Mouse (Mus musculus) hindbrain, embryonic 10.5 days (tissue): Measurements from ENCODE around the gene Car6. TPM values are rescaled to one million over a fixed set of nuclear protein-coding genes. Genes with fewer than 3 reads are reported as not detected.
A peak's percentile ranks its signal among the peaks of the same experiment; 100 is the strongest.

Experiments
- DNase-seq: peaks from one replicate; pipeline ENCODE4 v3.0.0-alpha.2; 2017; ENCODE audit warnings: low spot score
- H3K27ac ChIP-seq: fragments of 300-500 bp; sonication (generic); 2 replicates; pipeline ENCODE4 v1.5.1; 2016; ENCODE audit warnings: mild to moderate bottlenecking, moderate library complexity
- H3K27me3 ChIP-seq: fragments of 300-500 bp; sonication (generic); 2 replicates; pipeline ENCODE4 v1.6.1; 2016; ENCODE audit warnings: mild to moderate bottlenecking; ENCODE audit not compliant: poor library complexity, insufficient read depth, severe bottlenecking
- H3K36me3 ChIP-seq: fragments of 300-500 bp; sonication (generic); 2 replicates; pipeline ENCODE4 v1.6.1; 2016; ENCODE audit warnings: mild to moderate bottlenecking, moderate library complexity
- H3K4me1 ChIP-seq: fragments of 300-500 bp; sonication (generic); replicated peaks from 2 replicates; pipeline ENCODE4 v1.6.1; 2016; ENCODE audit warnings: mild to moderate bottlenecking
- H3K4me3 ChIP-seq: fragments of 300-500 bp; sonication (generic); 2 replicates; pipeline ENCODE4 v1.5.1; 2016; ENCODE audit warnings: mild to moderate bottlenecking, moderate library complexity
- H3K9me3 ChIP-seq: fragments of 300-500 bp; sonication (generic); 2 replicates; pipeline ENCODE4 v1.6.1; 2016; ENCODE audit warnings: mild to moderate bottlenecking, moderate library complexity
- WGBS: fragments of 180-500 bp; shearing (Covaris S2); methylation state at CpG from one replicate; pipeline ENCODE4 v1.1.7; 2016; 5-methylcytosine and 5-hydroxymethylcytosine counted together
- polyA plus RNA-seq: library from polyadenylated mRNA; unstranded; fragments of >200 nt; fragmentation: Nextera tagmentation; extraction: Ambion mirVana; gene quantifications from 2 replicates; pipeline ENCODE4 v1.2.1, GENCODE M21; 2016

Car6 gene
- polyA plus RNA-seq, 1 experiment from 2014 or later, result 0.14 TPM

DNA sequence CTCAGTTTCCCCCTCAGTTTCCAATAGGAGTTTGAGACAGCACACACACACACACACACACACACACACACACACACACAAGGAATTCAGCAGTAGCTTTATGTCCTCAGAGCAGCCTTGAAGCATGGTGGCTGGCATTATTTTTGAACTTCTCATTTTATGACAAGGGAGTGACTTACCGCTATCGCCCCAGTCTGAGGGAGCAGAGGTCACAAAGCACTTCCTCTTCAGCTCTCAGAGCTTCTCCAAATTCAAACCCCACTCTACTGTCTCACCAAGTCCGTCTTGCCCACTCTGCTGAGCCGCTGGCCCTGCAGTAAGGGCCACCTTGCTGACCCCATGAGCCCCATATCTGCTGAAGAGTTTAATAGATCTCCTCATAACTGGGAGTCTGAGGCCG lies 1.6 kb upstream of the Car6 start:
- Histone ChIP-seq H3K4me3 (no peak overlapping the region), H3K27ac (no peak overlapping the region), H3K36me3 (no peaks in the 10 kb centered on the region), H3K9me3 (no peaks in the 10 kb centered on the region), H3K27me3 (no peaks in the 10 kb centered on the region), H3K4me1 (peaks cover 19% of the 10 kb centered on the region)
- 83% methylated on average over 5 of the region's 5 CpGs for WGBS
- DNase-seq, result no peak

DNA sequence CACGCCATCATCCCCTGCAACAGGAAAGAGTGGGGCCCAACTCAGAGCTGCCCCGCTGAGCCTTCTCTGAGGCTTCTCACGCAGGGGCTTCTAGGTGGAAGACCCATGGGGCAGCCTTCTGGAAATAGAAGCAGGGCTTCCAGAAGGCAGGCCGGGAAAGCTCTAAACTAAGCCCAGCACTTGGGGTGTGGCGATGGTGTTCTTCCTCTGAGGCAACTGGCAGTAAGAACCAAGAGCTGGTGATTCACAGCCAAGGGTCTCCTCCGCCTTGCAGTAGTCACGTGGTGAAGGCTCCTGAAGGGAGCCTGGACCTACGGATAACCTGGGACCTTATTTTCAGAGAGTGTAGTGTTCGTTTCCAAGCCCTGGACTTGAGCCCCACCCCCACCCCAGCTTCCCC lies 2.9 kb downstream of the Car6 start:
- H3K4me1 ChIP-seq, result peaks cover 6% of the 10 kb centered on the region; the same call in 1 of the 2 replicates
- H3K27me3 ChIP-seq, result no peaks in the 10 kb centered on the region
- no peaks in the 10 kb centered on the region for H3K9me3 ChIP-seq
- no peak for DNase-seq
- no peaks in the 10 kb centered on the region for H3K36me3 ChIP-seq
- WGBS, result 78% methylated on average over 9 of the region's 9 CpGs
- no peak overlapping the region for H3K4me3 ChIP-seq
- no peak overlapping the region for H3K27ac ChIP-seq

DNA sequence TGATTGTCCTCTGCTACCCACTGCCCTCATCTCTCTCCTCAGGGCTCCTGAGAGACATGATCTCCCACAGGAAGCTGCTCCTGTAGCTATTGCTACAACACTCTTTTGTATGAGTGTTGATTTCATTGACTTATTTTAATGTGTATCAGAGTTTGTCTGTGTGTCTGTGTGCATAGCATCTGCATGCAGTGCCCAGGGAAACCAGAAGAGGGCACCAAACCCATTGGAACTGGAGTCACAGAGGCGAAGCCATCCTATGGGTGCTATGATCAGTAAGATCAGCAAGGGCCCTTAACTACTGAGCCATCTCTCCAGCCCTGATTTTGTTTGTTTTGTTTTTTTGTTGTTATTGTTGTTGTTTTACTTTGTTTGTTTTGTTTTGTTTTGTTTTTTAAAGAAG lies 7.2 kb downstream of the Car6 start:
- peak; percentile 61 for DNase-seq
- no peaks in the 10 kb centered on the region for H3K36me3 ChIP-seq
- H3K4me3 ChIP-seq, result no peak overlapping the region
- no peaks in the 10 kb centered on the region for H3K27me3 ChIP-seq
- H3K4me1 ChIP-seq, result 0 out of 2 replicates have a peak, but pooled peaks cover 4% of the 10 kb centered on the region
- no peaks in the 10 kb centered on the region for H3K9me3 ChIP-seq
- no peak overlapping the region for H3K27ac ChIP-seq
- whole genome bisulfite sequencing, result 46% methylated on average over 1 of the region's 1 CpGs

DNA sequence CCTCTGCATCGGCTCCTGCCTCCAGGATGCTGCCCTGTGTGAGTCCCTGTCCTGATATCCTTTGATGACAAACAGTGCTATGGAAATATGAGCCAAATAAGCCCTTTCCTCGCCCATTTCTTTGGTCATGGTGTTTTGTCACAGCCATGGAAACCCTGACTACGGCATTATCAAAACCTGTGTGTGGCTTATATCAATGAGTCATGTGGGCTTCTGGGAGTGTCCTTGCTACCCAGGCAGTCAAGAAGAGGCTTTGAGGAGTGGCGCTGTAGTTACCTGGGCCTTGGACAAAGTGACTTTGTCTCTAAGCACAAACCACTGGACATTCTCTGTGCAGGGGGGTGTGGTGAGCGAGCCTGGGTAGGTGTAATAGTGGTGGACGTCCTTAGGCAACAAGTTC lies 8.9 kb downstream of the Car6 start:
- H3K9me3 ChIP-seq, result no peaks in the 10 kb centered on the region
- no peak for DNase-seq
- H3K4me1 ChIP-seq, result peaks cover 10% of the 10 kb centered on the region; the same call in 1 of the 2 replicates
- H3K4me3 ChIP-seq, result no peak overlapping the region
- H3K27me3 ChIP-seq, result no peaks in the 10 kb centered on the region
- H3K27ac ChIP-seq, result no peak overlapping the region
- H3K36me3 ChIP-seq, result no peaks in the 10 kb centered on the region
- WGBS, result 83% methylated on average over 6 of the region's 6 CpGs

DNA sequence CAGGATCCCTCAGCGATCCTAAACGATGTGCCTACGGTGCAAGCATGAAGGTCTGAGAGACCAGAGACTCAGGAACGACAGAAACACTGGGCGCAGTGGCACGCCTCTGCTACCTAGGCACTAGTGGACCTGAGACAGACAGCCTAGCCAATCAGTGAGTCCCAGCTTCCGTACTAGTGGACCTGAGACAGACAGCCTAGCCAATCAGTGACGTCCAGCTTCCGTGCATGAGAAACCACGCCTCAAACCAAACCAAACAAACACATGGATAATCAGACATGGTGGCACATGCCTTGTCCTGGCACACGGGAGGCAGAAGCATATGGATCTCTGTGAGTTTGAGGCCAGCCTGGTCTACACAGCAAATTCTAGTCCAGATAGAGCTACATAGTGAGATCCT lies 12.9 kb downstream of the Car6 start:
- WGBS, result 50% methylated on average over 11 of the region's 11 CpGs
- DNase-seq, result no peak
- no peaks in the 10 kb centered on the region for H3K27me3 ChIP-seq
- H3K4me1 ChIP-seq, result peaks cover 10% of the 10 kb centered on the region; the same call in 1 of the 2 replicates
- no peak overlapping the region for H3K27ac ChIP-seq
- no peaks in the 10 kb centered on the region for H3K36me3 ChIP-seq
- no peaks in the 10 kb centered on the region for H3K9me3 ChIP-seq
- H3K4me3 ChIP-seq, result no peak overlapping the region

DNA sequence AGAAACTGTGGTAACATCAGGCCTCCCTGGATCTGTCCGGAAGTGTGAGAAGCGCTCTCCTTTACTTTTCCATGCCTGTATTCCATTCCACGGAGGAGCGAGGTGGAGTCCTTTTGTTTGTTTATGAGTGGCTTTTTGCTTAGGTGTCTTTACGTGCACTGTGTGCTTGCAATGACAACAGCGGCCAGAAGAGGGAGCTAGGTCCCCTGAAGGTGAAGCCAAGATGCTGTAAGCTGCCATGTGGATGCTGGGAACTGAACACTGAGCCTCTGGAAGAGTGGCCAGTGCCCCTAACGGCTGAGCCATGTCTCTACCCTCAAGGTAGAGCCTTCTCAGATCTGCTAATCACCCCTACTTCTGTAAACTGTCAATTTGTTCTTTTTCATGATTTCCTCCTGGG lies 19.8 kb downstream of the Car6 start:
- Histone ChIP-seq H3K27ac (no peak overlapping the region), H3K9me3 (0 out of 2 replicates have a peak, but pooled peaks cover 6% of the 10 kb centered on the region), H3K4me3 (no peak overlapping the region), H3K36me3 (no peaks in the 10 kb centered on the region), H3K27me3 (no peaks in the 10 kb centered on the region), H3K4me1 (peaks cover 6% of the 10 kb centered on the region)
- DNase-seq, result no peak
- WGBS, result 90% methylated on average over 7 of the region's 7 CpGs

DNA sequence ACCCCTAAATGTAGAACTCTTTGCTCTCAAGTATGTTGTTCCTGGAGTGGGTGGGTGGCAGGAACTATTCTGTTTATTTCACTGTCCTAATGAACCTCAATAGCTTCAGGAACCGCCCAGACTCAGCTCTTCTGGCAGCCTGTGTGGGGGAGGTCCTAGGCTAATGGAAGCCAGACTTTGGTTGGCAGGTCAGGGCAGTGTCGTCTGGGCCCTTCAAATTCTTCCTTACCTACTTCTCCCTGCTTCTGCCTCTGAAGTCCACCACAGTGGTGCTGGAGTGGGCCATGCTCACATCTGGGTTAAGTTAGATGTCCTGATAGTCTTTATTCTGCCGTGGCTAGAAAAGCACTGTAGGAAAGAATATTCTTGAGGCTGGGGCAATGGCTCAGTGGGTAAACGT lies 23.0 kb downstream of the Car6 start:
- no peaks in the 10 kb centered on the region for H3K36me3 ChIP-seq
- peak; percentile 26 for DNase-seq
- no peak overlapping the region for H3K4me3 ChIP-seq
- H3K9me3 ChIP-seq, result 0 out of 2 replicates have a peak, but pooled peaks cover 6% of the 10 kb centered on the region
- H3K27ac ChIP-seq, result no peak overlapping the region
- WGBS, result 60% methylated on average over 4 of the region's 4 CpGs
- peaks cover 6% of the 10 kb centered on the region for H3K4me1 ChIP-seq
- H3K27me3 ChIP-seq, result no peaks in the 10 kb centered on the region

DNA sequence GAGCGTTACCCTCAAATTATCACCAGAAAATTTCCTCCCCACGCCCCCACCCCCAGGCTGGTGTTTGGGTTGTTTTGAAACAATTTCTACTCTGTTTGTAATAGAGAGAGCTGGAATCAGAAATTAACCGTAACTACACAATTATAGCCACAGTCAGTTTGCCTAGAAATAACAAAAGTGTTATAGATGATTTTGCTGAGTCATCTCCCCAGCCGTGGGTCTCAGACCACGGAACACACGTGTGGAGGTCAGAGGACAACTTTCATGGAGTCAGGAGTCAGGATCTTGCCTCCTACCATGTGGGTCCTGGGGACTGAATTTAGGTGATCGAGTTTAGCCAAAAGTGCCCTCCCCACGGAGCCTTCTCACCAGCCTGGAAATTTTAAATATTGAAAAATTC lies 24.0 kb downstream of the Car6 start:
- H3K36me3 ChIP-seq, result no peaks in the 10 kb centered on the region
- no peaks in the 10 kb centered on the region for H3K27me3 ChIP-seq
- H3K9me3 ChIP-seq, result 0 out of 2 replicates have a peak, but pooled peaks cover 6% of the 10 kb centered on the region
- no peak overlapping the region for H3K4me3 ChIP-seq
- 73% methylated on average over 8 of the region's 8 CpGs for WGBS
- DNase-seq, result no peak
- peaks cover 8% of the 10 kb centered on the region for H3K4me1 ChIP-seq
- H3K27ac ChIP-seq, result no peak overlapping the region

DNA sequence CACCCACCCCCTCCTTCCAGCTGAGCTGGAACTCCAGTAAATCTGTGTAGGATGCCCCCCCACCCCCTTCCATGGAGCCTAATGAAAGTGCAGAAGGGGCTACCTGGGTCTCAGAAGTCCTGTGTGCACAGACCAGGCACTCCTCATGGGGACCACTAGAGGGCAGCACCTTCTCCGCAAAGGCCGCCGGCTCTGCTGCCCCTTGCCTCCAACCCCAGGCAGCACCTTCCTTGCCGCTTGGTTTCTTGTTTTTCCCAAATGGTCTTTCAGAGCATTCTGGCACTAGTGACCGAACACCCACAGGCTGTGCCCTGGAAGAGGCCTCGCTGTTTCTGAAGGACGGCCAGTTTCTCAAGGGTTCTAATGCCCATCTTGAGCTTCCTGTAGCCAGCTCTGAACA lies 24.6 kb downstream of the Car6 start:
- peak; percentile 64 for DNase-seq
- Histone ChIP-seq H3K4me3 (no peak overlapping the region), H3K27me3 (no peaks in the 10 kb centered on the region), H3K9me3 (0 out of 2 replicates have a peak, but pooled peaks cover 3% of the 10 kb centered on the region), H3K27ac (no peak overlapping the region), H3K4me1 (peaks cover 14% of the 10 kb centered on the region), H3K36me3 (no peaks in the 10 kb centered on the region)
- 7% methylated on average over 7 of the region's 7 CpGs for WGBS

DNA sequence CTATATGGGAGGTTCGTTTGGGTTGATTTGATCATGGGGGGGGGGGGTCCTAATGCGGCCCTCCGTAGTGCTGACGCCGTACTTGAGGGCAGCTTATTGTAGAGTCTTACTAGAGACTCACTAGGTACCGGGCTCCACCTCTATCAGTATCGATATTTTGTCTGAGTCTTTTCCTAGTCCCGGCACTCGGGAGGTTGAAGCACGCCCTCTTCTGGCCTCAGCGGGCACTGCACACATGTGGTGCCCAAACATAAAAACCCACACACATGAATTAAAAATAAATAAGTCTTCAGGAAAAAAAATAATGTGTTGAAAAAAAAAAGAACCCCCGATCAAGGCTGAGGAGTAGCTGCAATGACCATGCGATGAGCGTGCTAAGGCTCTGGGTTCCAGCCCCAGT lies 27.1 kb downstream of the Car6 start:
- H3K4me1 ChIP-seq, result peaks cover 14% of the 10 kb centered on the region
- 90% methylated on average over 14 of the region's 14 CpGs for WGBS
- H3K27me3 ChIP-seq, result no peaks in the 10 kb centered on the region
- DNase-seq, result no peak
- H3K27ac ChIP-seq, result no peak overlapping the region
- no peak overlapping the region for H3K4me3 ChIP-seq
- H3K9me3 ChIP-seq, result no peaks in the 10 kb centered on the region
- H3K36me3 ChIP-seq, result no peaks in the 10 kb centered on the region

DNA sequence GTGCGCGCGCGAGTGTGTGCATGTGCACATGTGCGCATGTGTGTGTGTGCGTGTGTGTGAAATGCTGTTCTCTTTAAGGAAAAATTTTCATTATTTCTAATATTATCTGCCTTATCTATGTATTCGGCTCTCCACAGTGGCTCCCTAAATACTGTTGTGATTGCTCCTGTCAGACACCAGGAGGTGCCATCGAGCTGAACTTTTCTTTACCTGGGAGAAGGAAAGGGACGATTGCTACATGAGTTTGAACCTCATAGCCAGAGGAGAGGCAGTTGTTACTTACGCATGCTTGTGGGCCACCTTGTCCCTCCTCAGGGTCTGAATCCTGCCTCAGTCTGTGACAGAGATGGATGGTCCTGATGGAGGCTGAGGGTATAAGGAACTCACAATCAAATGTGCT lies 27.9 kb downstream of the Car6 start:
- peak; percentile 42 for DNase-seq
- Histone ChIP-seq H3K9me3 (no peaks in the 10 kb centered on the region), H3K36me3 (no peaks in the 10 kb centered on the region), H3K27me3 (no peaks in the 10 kb centered on the region), H3K27ac (no peak overlapping the region), H3K4me1 (peaks cover 14% of the 10 kb centered on the region), H3K4me3 (no peak overlapping the region)
- WGBS, result 58% methylated on average over 10 of the region's 10 CpGs

DNA sequence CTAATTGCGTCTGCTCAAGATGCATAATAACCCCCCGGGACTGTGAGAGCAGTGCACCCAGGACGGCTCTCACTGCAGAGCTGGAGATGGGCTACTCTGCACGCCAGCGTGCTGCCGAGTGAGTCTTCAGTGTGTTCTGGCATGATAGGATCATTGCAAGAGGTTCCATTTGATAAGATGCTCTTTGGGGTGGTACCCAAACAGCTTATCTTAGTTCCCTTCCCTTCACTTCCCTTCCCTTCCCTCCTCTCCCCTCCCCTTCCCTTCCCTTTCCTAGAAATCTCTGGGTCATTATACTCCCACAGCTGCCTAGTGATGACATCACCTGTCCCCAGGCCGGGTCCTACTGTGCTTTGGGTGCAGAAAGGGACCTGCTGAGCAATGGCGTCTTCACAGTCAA lies 29.0 kb downstream of the Car6 start:
- WGBS, result 78% methylated on average over 8 of the region's 8 CpGs
- Histone ChIP-seq H3K27me3 (no peaks in the 10 kb centered on the region), H3K4me1 (peaks cover 14% of the 10 kb centered on the region), H3K36me3 (no peaks in the 10 kb centered on the region), H3K27ac (no peak overlapping the region), H3K9me3 (no peaks in the 10 kb centered on the region), H3K4me3 (no peak overlapping the region)
- DNase-seq, result no peak

DNA sequence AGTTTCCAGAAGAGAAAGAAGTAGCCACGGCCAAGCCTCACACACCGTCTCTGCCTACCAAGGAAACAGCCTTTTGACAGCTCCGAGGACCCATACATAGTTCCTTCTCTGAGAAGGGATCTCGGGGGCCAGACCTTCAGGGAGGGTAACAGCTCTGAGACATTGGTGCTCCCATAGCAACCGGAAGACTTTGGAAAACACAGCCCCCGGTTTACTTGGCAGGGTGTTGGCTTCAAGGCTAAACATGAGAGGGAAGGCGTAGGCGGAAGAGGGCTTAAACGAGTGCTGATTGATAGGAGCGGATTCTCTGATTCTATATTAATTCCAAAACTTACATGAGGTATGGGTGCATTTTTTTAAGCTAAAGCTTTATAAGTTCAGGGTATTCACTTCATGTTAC lies 32.7 kb downstream of the Car6 start:
- Histone ChIP-seq H3K4me3 (no peak overlapping the region), H3K9me3 (peaks cover 5% of the 10 kb centered on the region; the same call in 1 of the 2 replicates), H3K27ac (no peak overlapping the region), H3K36me3 (no peaks in the 10 kb centered on the region), H3K27me3 (no peaks in the 10 kb centered on the region), H3K4me1 (peaks cover 15% of the 10 kb centered on the region)
- no peak for DNase-seq
- 80% methylated on average over 10 of the region's 10 CpGs for WGBS

DNA sequence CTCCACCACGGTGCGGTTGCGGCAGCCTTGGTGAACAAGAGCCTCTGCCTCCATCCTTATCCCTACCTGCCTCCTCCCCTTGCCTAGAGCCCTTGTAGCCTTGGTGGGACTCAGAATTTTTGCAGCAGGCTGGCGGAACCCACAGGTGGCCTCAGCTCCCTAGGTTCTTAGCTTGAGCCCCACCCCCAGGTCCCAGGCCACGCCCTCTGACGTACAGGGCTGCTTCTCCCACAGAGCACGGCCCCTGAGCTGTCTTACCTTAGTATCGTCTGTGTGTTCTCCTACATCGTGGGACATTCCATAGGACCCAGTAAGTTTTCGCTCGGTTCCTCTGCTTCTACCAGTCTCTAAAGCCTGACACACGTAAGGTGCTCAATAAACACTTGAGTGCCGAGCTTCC lies 36.3 kb downstream of the Car6 start:
- 39% methylated on average over 13 of the region's 13 CpGs for WGBS
- Histone ChIP-seq H3K27me3 (no peaks in the 10 kb centered on the region), H3K4me3 (no peak overlapping the region), H3K9me3 (peaks cover 9% of the 10 kb centered on the region; the same call in 1 of the 2 replicates), H3K27ac (no peak overlapping the region), H3K36me3 (no peaks in the 10 kb centered on the region), H3K4me1 (peaks cover 7% of the 10 kb centered on the region)
- no peak for DNase-seq
